Mouse (Mus musculus) ES-Bruce4 (cell line): ENCODE measurements around the gene Arfip1.

Experiments
- CTCF ChIP-seq: IDR thresholded peaks from one replicate; pipeline ENCODE4 v1.8.1; 2011; ENCODE audit warnings: low read depth, low read length
- POLR2A ChIP-seq: IDR thresholded peaks from one replicate; pipeline ENCODE4 v1.8.1; 2011; ENCODE audit warnings: low read length; ENCODE audit not compliant: insufficient read depth

DNA sequence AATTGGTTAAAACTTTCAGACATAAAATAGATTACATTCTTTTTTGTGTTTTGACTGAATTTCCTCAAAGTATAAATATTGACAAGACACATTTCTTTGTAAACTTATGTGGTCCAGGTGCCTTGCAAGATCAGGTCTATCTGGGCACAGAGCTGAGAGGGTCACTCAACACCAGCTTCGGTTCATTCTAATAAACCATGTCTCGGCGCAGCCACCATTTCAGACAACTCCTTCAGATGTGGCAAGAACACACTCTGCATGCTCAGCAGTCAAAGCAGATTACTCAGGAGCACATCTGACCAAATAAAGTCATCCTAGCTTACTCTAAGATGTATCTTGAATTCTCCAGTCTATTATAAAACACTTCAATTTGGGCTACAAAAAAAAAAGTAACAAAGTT, 66.3 kb downstream of the Arfip1 start:
- TF ChIP-seq CTCF: no peak
- TF ChIP-seq POLR2A: no peak
